Mouse (Mus musculus) bone marrow macrophage, adult 2 months (primary cell): ENCODE results near the gene Six5.

Experiments used
- CTCF ChIP-seq: IDR thresholded peaks from 2 replicates; pipeline ENCODE4 v1.5.1; 2012; ENCODE audit warnings: low read depth, mild to moderate bottlenecking, low read length, moderate library complexity
- POLR2A ChIP-seq: IDR thresholded peaks from 2 replicates; pipeline ENCODE4 v1.6.1; 2012; ENCODE audit warnings: mild to moderate bottlenecking, low read depth, low read length, borderline replicate concordance

- TF ChIP-seq CTCF (no peak), POLR2A (no peak)
Observed at GRCm38 (mm10) chr7:19097217-19097616, 2.8 kb downstream of the Six5 start.
